Mouse (Mus musculus): ENCODE data around the gene Serinc5. TPM values are rescaled to one million over a fixed set of nuclear protein-coding genes. Genes with fewer than 3 reads are reported as not detected.
A peak's percentile ranks its signal among the peaks of the same experiment; 100 is the strongest.

Gene Serinc5
- total and polyA plus RNA-seq, 3 experiments: 10.3 to 12.4 (median 12.0) TPM

DNA sequence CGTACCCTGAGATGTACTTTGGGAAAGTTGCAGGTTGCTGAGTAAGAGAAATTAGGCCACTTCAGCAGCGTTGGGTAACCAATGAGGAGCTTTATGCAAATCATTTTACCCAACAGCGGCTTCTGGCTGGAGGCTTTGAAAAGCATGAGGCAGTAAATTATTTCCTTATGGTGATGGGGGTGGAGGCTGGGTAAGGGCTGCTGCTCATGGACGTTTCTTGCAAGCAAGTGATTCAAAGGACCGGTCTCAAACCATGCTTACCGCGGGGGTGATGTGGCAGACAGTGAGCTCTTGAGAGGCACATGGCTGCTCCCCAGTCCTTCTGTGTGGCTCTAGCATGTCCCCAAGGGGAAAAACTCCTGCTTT, 26.0 kb downstream of the Serinc5 start:
- peak in 1 of 2 experiments; percentile 58 for DNase-seq
- no peak overlapping the region for H3K27ac ChIP-seq

DNA sequence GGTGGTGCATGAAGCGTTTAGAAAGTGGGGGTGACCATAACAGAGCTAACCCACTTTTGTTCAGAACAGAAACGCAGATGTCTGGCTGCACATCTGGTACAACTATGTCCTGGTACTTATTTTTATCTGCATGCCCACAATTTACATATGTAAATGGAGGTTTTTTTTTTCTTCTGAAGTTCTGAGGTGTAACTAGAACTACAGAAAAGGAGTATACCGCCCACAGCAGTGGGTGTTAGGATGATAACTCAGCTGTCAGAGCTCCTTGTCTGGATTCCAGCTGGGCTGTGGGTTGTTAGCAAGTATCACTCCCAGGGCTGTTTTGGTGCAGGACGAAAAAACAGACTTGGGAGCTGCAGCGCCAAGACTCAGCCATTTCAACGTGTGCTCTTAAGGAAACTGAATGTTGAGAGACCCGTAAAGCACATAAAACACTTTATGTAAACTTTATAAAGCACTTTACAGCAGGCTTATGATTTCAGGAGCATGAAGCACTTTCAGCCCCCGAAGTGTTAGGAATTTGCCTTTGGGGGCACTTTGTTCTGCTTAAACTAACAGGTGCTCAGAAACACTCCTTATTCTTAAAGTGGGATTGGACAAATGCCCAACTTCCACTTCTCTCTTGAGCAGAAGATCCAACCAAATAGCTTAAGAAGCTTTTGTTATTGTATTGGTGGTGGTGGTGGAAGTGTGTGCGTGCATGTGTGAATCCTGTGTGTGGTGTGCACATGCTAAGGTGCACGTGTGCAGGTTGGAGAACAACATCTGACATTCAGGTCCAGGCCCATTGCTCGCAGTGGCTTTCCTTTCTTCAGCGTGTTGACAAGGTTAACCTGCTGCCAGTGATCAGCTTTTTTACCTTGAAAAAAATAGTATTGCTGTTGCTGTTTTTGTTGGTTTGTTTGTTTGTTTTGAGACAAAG, 28.5 kb downstream of the Serinc5 start:
- peaks cover 2% of the 10 kb centered on the region; the same call in 1 of the 2 replicates for H3K79me2 ChIP-seq (replicated peaks; ENCODE audit: control insufficient read depth, insufficient read depth, low read length)
- no peak for DNase-seq
- TF ChIP-seq EP300 (IDR thresholded peaks at IDR 0.05; ENCODE audit: insufficient read depth, low read depth, low read length) (no peak), POLR2A (IDR thresholded peaks at IDR 0.05; ENCODE audit: insufficient read depth, low read depth, low read length) (no peak), CTCF (IDR thresholded peaks at IDR 0.05) (no peak)
- no peak overlapping the region for H3K27ac ChIP-seq
- H3K27me3 ChIP-seq (ENCODE audit: control insufficient read depth, insufficient read depth, low read length): no peaks in the 10 kb centered on the region
- no peak overlapping the region for H3K9ac ChIP-seq (ENCODE audit: low read depth, low read length)
- intact Hi-C loops (cut with DNase I): no loop called here
- no peaks in the 10 kb centered on the region for H3K36me3 ChIP-seq (ENCODE audit: control insufficient read depth, insufficient read depth, low read length)
- 77% methylated on average over 12 of the region's 12 CpGs for WGBS
- H3K4me1 ChIP-seq (ENCODE audit: control insufficient read depth, insufficient read depth, low read length): peaks cover 1% of the 10 kb centered on the region; the same call in 1 of the 2 replicates
- H3K4me3 ChIP-seq: no peak overlapping the region

More for the DNA sequence above, 26.0 kb downstream of the Serinc5 start:
- 27% methylated on average over 7 of the region's 7 CpGs for WGBS
- Histone ChIP-seq H3K4me1 (ENCODE audit: control insufficient read depth, insufficient read depth, low read length) (peaks cover 1% of the 10 kb centered on the region; the same call in 1 of the 2 replicates), H3K27me3 (ENCODE audit: control insufficient read depth, insufficient read depth, low read length) (no peaks in the 10 kb centered on the region), H3K9ac (ENCODE audit: low read depth, low read length) (no peak overlapping the region), H3K4me3 (no peak overlapping the region), H3K79me2 (replicated peaks; ENCODE audit: control insufficient read depth, insufficient read depth, low read length) (peaks cover 2% of the 10 kb centered on the region; the same call in 1 of the 2 replicates), H3K36me3 (ENCODE audit: control insufficient read depth, insufficient read depth, low read length) (no peaks in the 10 kb centered on the region)
- TF ChIP-seq POLR2A (IDR thresholded peaks at IDR 0.05; ENCODE audit: insufficient read depth, low read depth, low read length) (no peak), CTCF (IDR thresholded peaks at IDR 0.05) (no peak), EP300 (IDR thresholded peaks at IDR 0.05; ENCODE audit: insufficient read depth, low read depth, low read length) (no peak)
- intact Hi-C loops (cut with DNase I): no loop called here

DNA sequence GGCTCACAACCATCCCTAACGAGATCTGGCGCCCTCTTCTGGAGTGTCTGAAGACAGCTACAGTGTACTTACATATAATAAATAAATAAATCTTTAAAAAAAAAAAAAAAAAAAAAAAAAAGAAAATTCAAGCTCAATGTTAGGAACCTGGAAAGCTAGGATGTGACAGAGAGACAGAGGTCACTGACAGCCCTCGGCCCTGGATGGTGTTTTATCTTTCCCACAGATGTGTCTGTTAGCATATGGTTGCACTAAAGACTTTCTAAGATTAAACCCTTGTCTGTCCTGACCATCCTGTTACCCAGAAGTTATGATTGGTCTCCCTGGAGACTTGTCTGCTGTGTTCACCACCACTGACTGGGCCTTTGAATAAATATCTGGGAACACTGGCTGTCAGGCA, 33.3 kb downstream of the Serinc5 start:
- no peak overlapping the region for H3K4me3 ChIP-seq
- TF ChIP-seq POLR2A (IDR thresholded peaks at IDR 0.05; ENCODE audit: insufficient read depth, low read depth, low read length): no peak
- 0 out of 2 replicates have a peak, but pooled peaks have one; percentile 7 for TF ChIP-seq CTCF (IDR thresholded peaks at IDR 0.05)
- no peak overlapping the region for H3K9ac ChIP-seq (ENCODE audit: low read depth, low read length)
- 73% methylated on average over 3 of the region's 3 CpGs for WGBS
- no peaks in the 10 kb centered on the region; the same call in 1 of the 2 replicates for H3K4me1 ChIP-seq (ENCODE audit: control insufficient read depth, insufficient read depth, low read length)
- intact Hi-C loops (cut with DNase I): no loop called here
- no peak for DNase-seq
- no peak overlapping the region for H3K27ac ChIP-seq
- no peaks in the 10 kb centered on the region for H3K27me3 ChIP-seq (ENCODE audit: control insufficient read depth, insufficient read depth, low read length)
- no peaks in the 10 kb centered on the region for H3K36me3 ChIP-seq (ENCODE audit: control insufficient read depth, insufficient read depth, low read length)
- 0 out of 2 replicates have a peak, but pooled peaks cover 2% of the 10 kb centered on the region for H3K79me2 ChIP-seq (replicated peaks; ENCODE audit: control insufficient read depth, insufficient read depth, low read length)

DNA sequence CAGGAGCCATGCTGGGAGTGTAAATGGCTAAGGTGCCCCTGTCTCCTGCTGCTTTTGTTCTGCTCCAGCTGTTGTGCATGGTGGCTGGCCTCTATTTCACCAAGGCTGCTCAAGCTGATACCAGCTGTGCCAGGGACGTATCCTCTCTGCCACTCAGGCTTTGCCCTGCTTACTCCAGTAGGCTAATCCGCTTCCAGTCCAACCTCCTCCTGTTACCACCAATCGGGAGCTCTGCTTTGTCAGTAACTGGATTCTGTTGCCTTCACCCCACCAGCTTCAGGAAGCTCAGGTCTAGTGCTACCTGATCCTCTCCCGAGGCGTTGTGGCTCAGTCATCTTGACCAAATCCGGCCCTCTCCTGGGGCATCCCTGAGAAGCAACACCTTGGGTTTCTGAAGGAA, 33.9 kb downstream of the Serinc5 start:
- H3K27me3 ChIP-seq (ENCODE audit: control insufficient read depth, insufficient read depth, low read length): no peaks in the 10 kb centered on the region
- H3K36me3 ChIP-seq (ENCODE audit: control insufficient read depth, insufficient read depth, low read length): no peaks in the 10 kb centered on the region; the same call in 1 of the 2 replicates
- intact Hi-C loops (cut with DNase I): loop anchor here (5.0 kb wide), 1 partner anchor 32 kb away; the partner anchor contains the start of gene Serinc5
- TF ChIP-seq EP300 (IDR thresholded peaks at IDR 0.05; ENCODE audit: insufficient read depth, low read depth, low read length) (no peak), CTCF (IDR thresholded peaks at IDR 0.05) (no peak), POLR2A (IDR thresholded peaks at IDR 0.05; ENCODE audit: insufficient read depth, low read depth, low read length) (no peak)
- no peak for DNase-seq
- H3K27ac ChIP-seq: no peak overlapping the region
- 88% methylated on average over 6 of the region's 6 CpGs for WGBS
- H3K4me1 ChIP-seq (ENCODE audit: control insufficient read depth, insufficient read depth, low read length): no peaks in the 10 kb centered on the region; the same call in 1 of the 2 replicates
- H3K79me2 ChIP-seq (replicated peaks; ENCODE audit: control insufficient read depth, insufficient read depth, low read length): 0 out of 2 replicates have a peak, but pooled peaks cover 2% of the 10 kb centered on the region
- H3K4me3 ChIP-seq: no peak overlapping the region
- H3K9ac ChIP-seq (ENCODE audit: low read depth, low read length): no peak overlapping the region

DNA sequence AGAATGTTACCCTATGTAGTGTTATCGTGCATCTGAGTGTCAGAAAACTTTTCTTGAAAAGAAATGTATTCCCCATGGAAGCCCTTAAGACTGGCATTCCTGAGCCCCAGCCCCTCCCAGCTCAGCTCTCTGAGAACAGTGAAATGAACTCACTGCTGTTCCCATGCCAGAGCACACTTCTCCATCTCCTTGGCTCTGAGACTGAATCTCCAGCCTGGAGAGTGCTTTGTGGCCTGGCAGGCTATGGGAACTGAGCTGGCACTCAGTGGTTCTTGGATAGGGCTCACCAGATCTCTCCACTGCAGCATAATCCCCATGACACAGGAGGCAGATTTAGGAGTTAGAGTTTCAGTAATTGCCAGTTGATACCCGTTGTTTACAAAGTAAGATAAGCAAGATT, 36.8 kb downstream of the Serinc5 start:
- Histone ChIP-seq H3K27me3 (ENCODE audit: control insufficient read depth, insufficient read depth, low read length) (no peaks in the 10 kb centered on the region), H3K4me3 (no peak overlapping the region), H3K36me3 (ENCODE audit: control insufficient read depth, insufficient read depth, low read length) (peaks cover 6% of the 10 kb centered on the region), H3K4me1 (ENCODE audit: control insufficient read depth, insufficient read depth, low read length) (peaks cover 7% of the 10 kb centered on the region), H3K27ac (no peak overlapping the region), H3K79me2 (replicated peaks; ENCODE audit: control insufficient read depth, insufficient read depth, low read length) (0 out of 2 replicates have a peak, but pooled peaks cover 2% of the 10 kb centered on the region), H3K9ac (ENCODE audit: low read depth, low read length) (no peak overlapping the region)
- intact Hi-C loops (cut with DNase I): loop anchor here (5.0 kb wide), 1 partner anchor 35 kb away; the partner anchor contains the start of gene Serinc5
- 56% methylated on average over 2 of the region's 2 CpGs for WGBS
- TF ChIP-seq CTCF (IDR thresholded peaks at IDR 0.05): no peak
- TF ChIP-seq EP300 (IDR thresholded peaks at IDR 0.05; ENCODE audit: insufficient read depth, low read depth, low read length): no peak
- no peak for TF ChIP-seq POLR2A (IDR thresholded peaks at IDR 0.05; ENCODE audit: insufficient read depth, low read depth, low read length)
- peak in 1 of 2 experiments; percentile 60 for DNase-seq

Measured in heart, adult 2 months (tissue).